Mouse (Mus musculus): ENCODE measurements around the gene Gm20388. TPM values are rescaled to one million over a fixed set of nuclear protein-coding genes. Genes with fewer than 3 reads are reported as not detected.

Gm20388 gene
- polyA plus RNA-seq, 1 experiment from 2014 or later = 8.3 TPM

- H3K27me3 ChIP-seq (replicated peaks; ENCODE audit: control insufficient read depth, insufficient read depth, low read length) = no peaks in the 10 kb centered on the region
- peaks cover 9% of the 10 kb centered on the region for H3K36me3 ChIP-seq (ENCODE audit: control insufficient read depth, insufficient read depth, low read length)
- H3K4me3 ChIP-seq (ENCODE audit: low read depth, low read length) = peak overlapping the region; percentile 89
- under 1% methylated on average over 19 of the region's 20 CpGs for WGBS
- peak overlapping the region; percentile 99 for H3K27ac ChIP-seq (ENCODE audit: low read depth)
- H3K9ac ChIP-seq (ENCODE audit: low read length) = peak overlapping the region; percentile 87
- DNase-seq (ENCODE audit: low spot score) (peak; percentile 99), ATAC-seq (replicated peaks; ENCODE audit: low FRiP score, low TSS enrichment, low read depth) (peak; percentile 83)
- no peaks in the 10 kb centered on the region for H3K9me3 ChIP-seq (ENCODE audit: control insufficient read depth, low read length)
- peak overlapping the region; percentile 78 for H3K4me2 ChIP-seq (ENCODE audit: low read length)
- peaks cover 13% of the 10 kb centered on the region for H3K4me1 ChIP-seq (replicated peaks; ENCODE audit: control insufficient read depth, insufficient read depth, low read length)
Observed at GRCm38 (mm10) chr8:123374239-123374578, 3463.6 kb downstream of the Gm20388 start.

- WGBS = 85% methylated on average over 10 of the region's 10 CpGs
- no peak overlapping the region for H3K4me2 ChIP-seq (ENCODE audit: low read length)
- no peaks in the 10 kb centered on the region for H3K9me3 ChIP-seq (ENCODE audit: control insufficient read depth, low read length)
- DNase-seq (ENCODE audit: low spot score) (no peak), ATAC-seq (replicated peaks; ENCODE audit: low FRiP score, low TSS enrichment, low read depth) (no peak)
- H3K4me1 ChIP-seq (replicated peaks; ENCODE audit: control insufficient read depth, insufficient read depth, low read length) = peaks cover 13% of the 10 kb centered on the region
- no peak overlapping the region for H3K27ac ChIP-seq (ENCODE audit: low read depth)
- H3K36me3 ChIP-seq (ENCODE audit: control insufficient read depth, insufficient read depth, low read length) = peaks cover 10% of the 10 kb centered on the region
- H3K27me3 ChIP-seq (replicated peaks; ENCODE audit: control insufficient read depth, insufficient read depth, low read length) = no peaks in the 10 kb centered on the region
- H3K4me3 ChIP-seq (ENCODE audit: low read depth, low read length) = no peak overlapping the region
- no peak overlapping the region for H3K9ac ChIP-seq (ENCODE audit: low read length)
Observed at GRCm38 (mm10) chr8:123375701-123376100, 3465.1 kb downstream of the Gm20388 start.

- H3K4me2 ChIP-seq (ENCODE audit: low read length) = no peak overlapping the region
- peaks cover 14% of the 10 kb centered on the region for H3K36me3 ChIP-seq (ENCODE audit: control insufficient read depth, insufficient read depth, low read length)
- ATAC-seq (replicated peaks; ENCODE audit: low FRiP score, low TSS enrichment, low read depth) (no peak), DNase-seq (ENCODE audit: low spot score) (no peak)
- H3K4me1 ChIP-seq (replicated peaks; ENCODE audit: control insufficient read depth, insufficient read depth, low read length) = peaks cover 13% of the 10 kb centered on the region
- WGBS = 76% methylated on average over 8 of the region's 8 CpGs
- H3K4me3 ChIP-seq (ENCODE audit: low read depth, low read length) = no peak overlapping the region
- no peaks in the 10 kb centered on the region for H3K9me3 ChIP-seq (ENCODE audit: control insufficient read depth, low read length)
- H3K27me3 ChIP-seq (replicated peaks; ENCODE audit: control insufficient read depth, insufficient read depth, low read length) = no peaks in the 10 kb centered on the region
- no peak overlapping the region for H3K9ac ChIP-seq (ENCODE audit: low read length)
- no peak overlapping the region for H3K27ac ChIP-seq (ENCODE audit: low read depth)
Observed at GRCm38 (mm10) chr8:123376106-123376505, 3465.5 kb downstream of the Gm20388 start.

GRCm38 (mm10) chr8:123381711-123382110 is 3471.1 kb downstream of the Gm20388 start:
- H3K27me3 ChIP-seq (replicated peaks; ENCODE audit: control insufficient read depth, insufficient read depth, low read length) = no peaks in the 10 kb centered on the region
- H3K4me1 ChIP-seq (replicated peaks; ENCODE audit: control insufficient read depth, insufficient read depth, low read length) = no peaks in the 10 kb centered on the region
- no peak for DNase-seq (ENCODE audit: low spot score)
- no peaks in the 10 kb centered on the region for H3K9me3 ChIP-seq (ENCODE audit: control insufficient read depth, low read length)
- H3K36me3 ChIP-seq (ENCODE audit: control insufficient read depth, insufficient read depth, low read length) = peaks cover 65% of the 10 kb centered on the region
- WGBS = 95% methylated on average over 4 of the region's 4 CpGs
- H3K9ac ChIP-seq (ENCODE audit: low read length) = no peak overlapping the region
- no peak for ATAC-seq (replicated peaks; ENCODE audit: low FRiP score, low TSS enrichment, low read depth)
- no peak overlapping the region for H3K4me3 ChIP-seq (ENCODE audit: low read depth, low read length)
- no peak overlapping the region for H3K27ac ChIP-seq (ENCODE audit: low read depth)
- H3K4me2 ChIP-seq (ENCODE audit: low read length) = no peak overlapping the region

GRCm38 (mm10) chr8:123382516-123382915 is 3471.9 kb downstream of the Gm20388 start:
- Histone ChIP-seq H3K4me3 (ENCODE audit: low read depth, low read length) (no peak overlapping the region), H3K4me2 (ENCODE audit: low read length) (no peak overlapping the region), H3K9me3 (ENCODE audit: control insufficient read depth, low read length) (no peaks in the 10 kb centered on the region), H3K36me3 (ENCODE audit: control insufficient read depth, insufficient read depth, low read length) (peaks cover 72% of the 10 kb centered on the region), H3K27me3 (replicated peaks; ENCODE audit: control insufficient read depth, insufficient read depth, low read length) (no peaks in the 10 kb centered on the region), H3K9ac (ENCODE audit: low read length) (no peak overlapping the region), H3K4me1 (replicated peaks; ENCODE audit: control insufficient read depth, insufficient read depth, low read length) (no peaks in the 10 kb centered on the region), H3K27ac (ENCODE audit: low read depth) (no peak overlapping the region)
- no peak for DNase-seq (ENCODE audit: low spot score)
- ATAC-seq (replicated peaks; ENCODE audit: low FRiP score, low TSS enrichment, low read depth) = no peak
- 82% methylated on average over 8 of the region's 8 CpGs for WGBS

GRCm38 (mm10) chr8:123384883-123385540 is 3474.4 kb downstream of the Gm20388 start:
- DNase-seq (ENCODE audit: low spot score) = no peak
- Histone ChIP-seq H3K4me3 (ENCODE audit: low read depth, low read length) (no peak overlapping the region), H3K4me1 (replicated peaks; ENCODE audit: control insufficient read depth, insufficient read depth, low read length) (no peaks in the 10 kb centered on the region), H3K9ac (ENCODE audit: low read length) (no peak overlapping the region), H3K4me2 (ENCODE audit: low read length) (no peak overlapping the region), H3K9me3 (ENCODE audit: control insufficient read depth, low read length) (no peaks in the 10 kb centered on the region), H3K36me3 (ENCODE audit: control insufficient read depth, insufficient read depth, low read length) (peaks cover 93% of the 10 kb centered on the region), H3K27ac (ENCODE audit: low read depth) (no peak overlapping the region), H3K27me3 (replicated peaks; ENCODE audit: control insufficient read depth, insufficient read depth, low read length) (no peaks in the 10 kb centered on the region)
- 68% methylated on average over 9 of the region's 9 CpGs for WGBS
- no peak for ATAC-seq (replicated peaks; ENCODE audit: low FRiP score, low TSS enrichment, low read depth)

- H3K4me2 ChIP-seq (ENCODE audit: low read length) = no peak overlapping the region
- DNase-seq (ENCODE audit: low spot score) = no peak
- H3K4me3 ChIP-seq (ENCODE audit: low read depth, low read length) = no peak overlapping the region
- 82% methylated on average over 3 of the region's 3 CpGs for WGBS
- no peak for ATAC-seq (replicated peaks; ENCODE audit: low FRiP score, low TSS enrichment, low read depth)
- peaks cover 98% of the 10 kb centered on the region for H3K36me3 ChIP-seq (ENCODE audit: control insufficient read depth, insufficient read depth, low read length)
- H3K4me1 ChIP-seq (replicated peaks; ENCODE audit: control insufficient read depth, insufficient read depth, low read length) = no peaks in the 10 kb centered on the region
- no peak overlapping the region for H3K27ac ChIP-seq (ENCODE audit: low read depth)
- no peak overlapping the region for H3K9ac ChIP-seq (ENCODE audit: low read length)
- H3K9me3 ChIP-seq (ENCODE audit: control insufficient read depth, low read length) = no peaks in the 10 kb centered on the region
- H3K27me3 ChIP-seq (replicated peaks; ENCODE audit: control insufficient read depth, insufficient read depth, low read length) = no peaks in the 10 kb centered on the region
Observed at GRCm38 (mm10) chr8:123387041-123387440, 3476.4 kb downstream of the Gm20388 start.

GRCm38 (mm10) chr8:123387801-123388200 is 3477.2 kb downstream of the Gm20388 start:
- no peak overlapping the region for H3K9ac ChIP-seq (ENCODE audit: low read length)
- no peaks in the 10 kb centered on the region for H3K9me3 ChIP-seq (ENCODE audit: control insufficient read depth, low read length)
- 92% methylated on average over 8 of the region's 8 CpGs for WGBS
- no peaks in the 10 kb centered on the region for H3K4me1 ChIP-seq (replicated peaks; ENCODE audit: control insufficient read depth, insufficient read depth, low read length)
- H3K27me3 ChIP-seq (replicated peaks; ENCODE audit: control insufficient read depth, insufficient read depth, low read length) = no peaks in the 10 kb centered on the region
- no peak overlapping the region for H3K4me2 ChIP-seq (ENCODE audit: low read length)
- H3K36me3 ChIP-seq (ENCODE audit: control insufficient read depth, insufficient read depth, low read length) = peaks cover 98% of the 10 kb centered on the region
- H3K4me3 ChIP-seq (ENCODE audit: low read depth, low read length) = no peak overlapping the region
- ATAC-seq (replicated peaks; ENCODE audit: low FRiP score, low TSS enrichment, low read depth) = no peak
- no peak for DNase-seq (ENCODE audit: low spot score)
- no peak overlapping the region for H3K27ac ChIP-seq (ENCODE audit: low read depth)

GRCm38 (mm10) chr8:123389026-123389425 is 3478.4 kb downstream of the Gm20388 start:
- H3K9ac ChIP-seq (ENCODE audit: low read length) = no peak overlapping the region
- H3K4me2 ChIP-seq (ENCODE audit: low read length) = no peak overlapping the region
- peaks cover 98% of the 10 kb centered on the region for H3K36me3 ChIP-seq (ENCODE audit: control insufficient read depth, insufficient read depth, low read length)
- WGBS = 96% methylated on average over 7 of the region's 7 CpGs
- DNase-seq (ENCODE audit: low spot score) (no peak), ATAC-seq (replicated peaks; ENCODE audit: low FRiP score, low TSS enrichment, low read depth) (no peak)
- no peak overlapping the region for H3K4me3 ChIP-seq (ENCODE audit: low read depth, low read length)
- no peaks in the 10 kb centered on the region for H3K4me1 ChIP-seq (replicated peaks; ENCODE audit: control insufficient read depth, insufficient read depth, low read length)
- H3K27ac ChIP-seq (ENCODE audit: low read depth) = no peak overlapping the region
- no peaks in the 10 kb centered on the region for H3K9me3 ChIP-seq (ENCODE audit: control insufficient read depth, low read length)
- no peaks in the 10 kb centered on the region for H3K27me3 ChIP-seq (replicated peaks; ENCODE audit: control insufficient read depth, insufficient read depth, low read length)
